Comparison of ENCODE assay signal across 15 mouse cellular contexts in the genomic region with DNA sequence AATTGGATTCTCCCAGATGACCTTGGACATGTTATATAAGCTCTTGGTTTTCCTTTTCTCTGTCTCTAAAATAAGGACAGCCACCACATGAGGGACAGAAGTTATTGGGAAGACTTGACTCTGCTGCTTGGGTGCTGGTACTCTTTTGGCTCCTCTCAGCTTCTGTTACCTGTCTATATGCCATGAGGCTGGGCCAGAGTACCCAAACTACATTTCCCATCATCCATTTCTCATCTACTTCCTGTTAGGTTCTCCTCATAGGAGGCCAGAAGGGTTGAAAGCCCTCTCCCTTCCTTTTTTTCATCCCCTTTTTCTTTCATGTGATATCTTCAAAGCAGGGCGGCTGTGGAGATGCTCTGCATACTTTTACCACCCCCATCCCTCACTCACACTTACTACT.
"Had no signal": no experiment of that assay in that cellular context is flagged by ENCODE, and none has a peak within 500 bp of the region (broad histone marks: within the 10 kb centered on the region; RNA-seq: fewer than 3 reads in every experiment).

No protein-coding gene starts in this region.

- H3K27ac ChIP-seq: intestine, embryonic 15.5 days; liver, embryonic 15.5 days had no signal

- ATAC-seq: intestine, embryonic 15.5 days; lung, postnatal 0 days had no signal

- H3K4me3 ChIP-seq: intestine, embryonic 15.5 days; liver, embryonic 15.5 days had no signal

- H3K4me2 ChIP-seq: intestine, embryonic 15.5 days; liver, embryonic 11.5 days; liver, embryonic 15.5 days had no signal

- H3K36me3 ChIP-seq: intestine, embryonic 15.5 days; liver, embryonic 15.5 days had no signal

- H3K27me3 ChIP-seq: intestine, embryonic 15.5 days; liver, embryonic 15.5 days had no signal

- H3K4me1 ChIP-seq: liver, embryonic 15.5 days had no signal

- H3K9me3 ChIP-seq: intestine, embryonic 15.5 days; liver, embryonic 15.5 days had no signal

- H3K9ac ChIP-seq: intestine, embryonic 15.5 days; liver, embryonic 15.5 days had no signal

- DNase-seq: kidney, adult 18-20 months; kidney, postnatal 14 days; layer of hippocampus, postnatal 36 days; left cerebral cortex, postnatal 4 days; lung, adult 2 months; lung, postnatal 36 days; retina, postnatal 1 day; right cerebral cortex, postnatal 4 days; spleen, adult 18-20 months; thymus, adult 18-20 months; thymus, postnatal 36 days had no signal
